Mouse (Mus musculus) intestine, embryonic 14.5 days (tissue): ENCODE results near the gene Pcgf1. TPM values are rescaled to one million over a fixed set of nuclear protein-coding genes. Genes with fewer than 3 reads are reported as not detected.

Source experiments
- microRNA counts: library from miRNA; unstranded; fragments of <30 nt; microRNA quantifications from one replicate; lab custom pipeline; 2016
- microRNA-seq: library from miRNA; unstranded; fragments of <30 nt; microRNA quantifications from one replicate; pipeline ENCODE4, GENCODE M21; 2016
- polyA plus RNA-seq: library from polyadenylated mRNA; unstranded; fragments of >200 nt; fragmentation: Nextera tagmentation; extraction: Ambion mirVana; gene quantifications from 2 replicates; pipeline ENCODE4 v1.2.1, GENCODE M21; 2014

Gene Pcgf1
- polyA plus RNA-seq, 1 experiment from 2014 or later, result 45.5 TPM

MicroRNAs encoded within 50 kb of the gene (microRNA counts, 519-probe panel; counts per million panel counts)
- microRNA mmu-miR-3470a+mmu-miR-3470b (lab: Ali Mortazavi, UCI), result not detected

Small RNA genes lying within 50 kb of the gene (microRNA-seq; reads per million reads assigned to microRNA genes)
- gene Mir3470a, result not detected
- gene Mir7040, result 0.34 reads per million

Other genes with a start within 250 kb of the Pcgf1 start
- 1.5 and 1.6 TPM in 2 replicates for gene Sema4f, start 138.1 kb upstream of the Pcgf1 start, polyA plus RNA-seq
- 0.17 and 0.47 TPM in 2 replicates for gene M1ap, start 131.0 kb upstream of the Pcgf1 start, polyA plus RNA-seq
- 7.6 and 9.1 TPM in 2 replicates for gene Dok1, start 44.4 kb upstream of the Pcgf1 start, polyA plus RNA-seq
- gene Loxl3, start 43.7 kb upstream of the Pcgf1 start, polyA plus RNA-seq, result 13.6 and 14.4 TPM in 2 replicates
- 158 and 167 TPM in 2 replicates for gene Aup1, start 23.3 kb upstream of the Pcgf1 start, polyA plus RNA-seq
- 42.6 and 45.9 TPM in 2 replicates for gene Htra2, start 22.6 kb upstream of the Pcgf1 start, polyA plus RNA-seq
- gene Dqx1, start 20.0 kb upstream of the Pcgf1 start, polyA plus RNA-seq, result 7.7 and 8.2 TPM in 2 replicates
- 36.4 and 43.1 TPM in 2 replicates for gene Tlx2, start 7.6 kb upstream of the Pcgf1 start, polyA plus RNA-seq
- gene Lbx2, start 8.5 kb downstream of the Pcgf1 start, polyA plus RNA-seq, result 1.1 and 1.4 TPM in 2 replicates
- 2.0 and 2.9 TPM in 2 replicates for gene Ccdc142, start 23.7 kb downstream of the Pcgf1 start, polyA plus RNA-seq
- gene Gm42688, start 23.7 kb downstream of the Pcgf1 start, polyA plus RNA-seq, result 2.1 and 2.6 TPM in 2 replicates
- 132 and 136 TPM in 2 replicates for gene Mrpl53, start 31.2 kb downstream of the Pcgf1 start, polyA plus RNA-seq
- gene Mogs, start 37.6 kb downstream of the Pcgf1 start, polyA plus RNA-seq, result 39.7 and 60.0 TPM in 2 replicates
- 83.8 and 91.2 TPM in 2 replicates for gene Wbp1, start 43.7 kb downstream of the Pcgf1 start, polyA plus RNA-seq
- gene Ino80b, start 47.6 kb downstream of the Pcgf1 start, polyA plus RNA-seq, result 13.4 and 13.8 TPM in 2 replicates
- 16.9 and 17.6 TPM in 2 replicates for gene Rtkn, start 57.6 kb downstream of the Pcgf1 start, polyA plus RNA-seq
- gene Wdr54, start 78.5 kb downstream of the Pcgf1 start, polyA plus RNA-seq, result 4.3 and 6.4 TPM in 2 replicates
- 0.47 and 0.83 TPM in 2 replicates for gene 1700003E16Rik, start 78.5 kb downstream of the Pcgf1 start, polyA plus RNA-seq
- gene Dctn1, start 88.1 kb downstream of the Pcgf1 start, polyA plus RNA-seq, result 75.3 and 76.0 TPM in 2 replicates
- 0.17 and 0.46 TPM in 2 replicates for gene Slc4a5, start 142.0 kb downstream of the Pcgf1 start, polyA plus RNA-seq
- gene Mthfd2, start 248.0 kb downstream of the Pcgf1 start, polyA plus RNA-seq, result 36.0 and 37.4 TPM in 2 replicates
- 74.8 and 76.4 TPM in 2 replicates for gene Mob1a, start 248.1 kb downstream of the Pcgf1 start, polyA plus RNA-seq